Mouse (Mus musculus): ENCODE measurements around the gene Dus3l.

Gene Dus3l

DNA sequence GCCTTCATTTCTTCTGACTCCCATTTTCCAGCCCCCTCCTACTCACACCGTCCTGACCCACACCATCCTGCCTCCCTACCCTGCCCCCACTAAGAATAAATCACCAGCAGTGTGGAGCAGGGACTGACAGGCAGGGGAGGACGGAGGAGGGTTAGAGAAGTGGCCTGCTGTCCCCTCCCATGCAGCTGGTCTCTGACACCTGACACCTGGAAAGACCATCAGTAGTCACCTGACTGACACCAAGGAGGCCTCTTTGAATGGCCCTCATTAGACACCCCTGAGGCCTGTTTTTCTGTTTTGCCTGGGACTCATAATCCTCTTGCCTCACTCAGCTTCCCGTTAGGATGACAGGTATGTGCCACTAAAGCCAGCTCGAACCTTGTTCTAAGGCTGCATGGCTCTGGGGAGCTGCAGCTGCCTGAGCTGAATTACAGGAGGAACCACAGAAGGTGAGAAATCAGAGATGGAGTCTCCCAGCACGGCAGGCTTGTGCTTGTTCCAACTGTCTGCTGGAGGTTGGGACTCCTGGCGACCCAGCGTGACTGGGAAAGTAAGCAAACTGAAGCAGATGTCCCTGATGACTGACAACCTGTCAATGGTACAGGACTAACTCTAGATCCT lies 37.4 kb upstream of the Dus3l start:
- Histone ChIP-seq H3K9me3 (ENCODE audit: low read length) (no peaks in the 10 kb centered on the region), H3K27me3 (ENCODE audit: insufficient read depth, low read length) (peaks cover 22% of the 10 kb centered on the region), H3K4me1 (replicated peaks; ENCODE audit: low read depth, low read length) (peaks cover 73% of the 10 kb centered on the region), H3K4me3 (replicated peaks; ENCODE audit: low read length) (peak overlapping the region; percentile 57), H3K36me3 (ENCODE audit: insufficient read depth, low read length) (peaks cover 20% of the 10 kb centered on the region)
- TF ChIP-seq NANOG (IDR thresholded peaks at IDR 0.05; ENCODE audit: borderline replicate concordance, low read length) (no peak), POU5F1 (IDR thresholded peaks at IDR 0.05; ENCODE audit: borderline replicate concordance, low read length) (no peak), CTCF (conservative IDR thresholded peaks at IDR 0.05; ENCODE audit: low read length) (no peak)

DNA sequence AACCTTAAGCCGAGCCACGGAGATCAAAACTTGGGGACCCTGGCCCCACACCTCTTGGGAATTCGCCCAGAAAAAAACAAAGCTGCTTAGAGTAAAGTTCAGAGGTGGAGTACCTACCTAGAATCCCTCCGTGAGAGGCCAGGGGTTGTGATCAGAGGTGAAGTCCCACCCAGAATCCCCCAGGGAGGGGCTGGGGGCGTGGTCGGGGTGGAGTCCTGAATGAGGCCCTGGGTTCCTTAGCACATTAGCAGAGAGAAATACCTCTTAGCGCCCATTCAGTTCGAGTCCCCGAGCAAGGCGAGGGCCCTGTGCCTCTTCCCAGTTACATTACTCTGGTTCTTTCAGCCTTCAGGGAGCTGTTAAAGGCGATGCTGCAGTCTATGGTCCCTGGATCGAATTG lies 36.9 kb upstream of the Dus3l start:
- peaks cover 15% of the 10 kb centered on the region for H3K36me3 ChIP-seq (ENCODE audit: insufficient read depth, low read length)
- no peaks in the 10 kb centered on the region for H3K9me3 ChIP-seq (ENCODE audit: low read length)
- H3K27me3 ChIP-seq (ENCODE audit: insufficient read depth, low read length), result peaks cover 22% of the 10 kb centered on the region
- peak overlapping the region; percentile 57 for H3K4me3 ChIP-seq (replicated peaks; ENCODE audit: low read length)
- TF ChIP-seq POU5F1 (IDR thresholded peaks at IDR 0.05; ENCODE audit: borderline replicate concordance, low read length) (no peak), CTCF (conservative IDR thresholded peaks at IDR 0.05; ENCODE audit: low read length) (no peak), NANOG (IDR thresholded peaks at IDR 0.05; ENCODE audit: borderline replicate concordance, low read length) (no peak)
- H3K4me1 ChIP-seq (replicated peaks; ENCODE audit: low read depth, low read length), result peaks cover 68% of the 10 kb centered on the region

DNA sequence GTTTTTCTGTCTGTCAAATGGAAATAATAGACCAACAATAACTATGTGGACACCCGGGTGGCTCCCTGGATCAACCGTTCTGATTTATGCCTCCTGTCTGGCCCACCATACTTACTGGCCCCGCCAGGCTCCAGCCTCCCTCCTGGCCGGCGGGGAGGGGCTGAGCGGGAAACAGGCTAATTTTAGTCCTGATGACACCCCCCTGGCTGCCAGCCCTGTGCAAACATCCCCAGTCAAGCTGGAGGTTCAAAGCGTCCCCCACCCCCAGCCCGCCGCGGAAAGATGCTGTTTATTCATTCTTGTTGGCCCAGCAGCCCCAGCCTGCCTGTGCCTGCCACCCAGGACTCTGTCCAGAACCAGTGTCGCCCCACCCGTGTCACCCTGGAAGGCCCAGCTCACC lies 36.4 kb upstream of the Dus3l start:
- Histone ChIP-seq H3K27me3 (ENCODE audit: insufficient read depth, low read length) (peaks cover 24% of the 10 kb centered on the region), H3K4me3 (replicated peaks; ENCODE audit: low read length) (peak overlapping the region; percentile 57), H3K36me3 (ENCODE audit: insufficient read depth, low read length) (peaks cover 11% of the 10 kb centered on the region), H3K4me1 (replicated peaks; ENCODE audit: low read depth, low read length) (peaks cover 67% of the 10 kb centered on the region), H3K9me3 (ENCODE audit: low read length) (no peaks in the 10 kb centered on the region)
- TF ChIP-seq POU5F1 (IDR thresholded peaks at IDR 0.05; ENCODE audit: borderline replicate concordance, low read length) (no peak), NANOG (IDR thresholded peaks at IDR 0.05; ENCODE audit: borderline replicate concordance, low read length) (no peak), CTCF (conservative IDR thresholded peaks at IDR 0.05; ENCODE audit: low read length) (no peak)

DNA sequence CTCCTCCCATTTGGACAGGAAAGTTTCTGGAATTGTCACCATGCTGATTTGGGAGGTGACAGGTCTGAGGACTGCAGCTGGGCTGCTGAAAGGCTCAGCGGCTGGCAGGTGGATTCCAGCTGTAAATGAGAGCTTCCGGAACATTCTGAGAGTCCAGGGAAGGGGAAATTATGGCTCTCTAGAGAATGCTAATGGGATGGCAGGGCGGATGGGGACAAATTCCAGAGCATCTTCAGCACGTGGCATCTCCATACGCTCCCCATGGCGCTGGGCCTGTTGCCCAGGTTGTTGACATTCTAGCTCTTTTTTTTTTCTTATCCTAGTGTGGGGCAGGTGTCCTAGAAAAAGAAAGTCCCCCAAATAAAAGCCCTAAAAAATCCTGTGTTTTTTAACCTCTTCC lies 35.4 kb upstream of the Dus3l start:
- no peaks in the 10 kb centered on the region for H3K9me3 ChIP-seq (ENCODE audit: low read length)
- 0 out of 2 replicates have a peak overlapping the region, but pooled peaks have one; percentile 57 for H3K4me3 ChIP-seq (replicated peaks; ENCODE audit: low read length)
- TF ChIP-seq NANOG (IDR thresholded peaks at IDR 0.05; ENCODE audit: borderline replicate concordance, low read length) (no peak), POU5F1 (IDR thresholded peaks at IDR 0.05; ENCODE audit: borderline replicate concordance, low read length) (no peak), CTCF (conservative IDR thresholded peaks at IDR 0.05; ENCODE audit: low read length) (no peak)
- peaks cover under 1% of the 10 kb centered on the region; the same call in 1 of the 2 replicates for H3K36me3 ChIP-seq (ENCODE audit: insufficient read depth, low read length)
- H3K4me1 ChIP-seq (replicated peaks; ENCODE audit: low read depth, low read length), result peaks cover 63% of the 10 kb centered on the region
- H3K27me3 ChIP-seq (ENCODE audit: insufficient read depth, low read length), result peaks cover 35% of the 10 kb centered on the region

DNA sequence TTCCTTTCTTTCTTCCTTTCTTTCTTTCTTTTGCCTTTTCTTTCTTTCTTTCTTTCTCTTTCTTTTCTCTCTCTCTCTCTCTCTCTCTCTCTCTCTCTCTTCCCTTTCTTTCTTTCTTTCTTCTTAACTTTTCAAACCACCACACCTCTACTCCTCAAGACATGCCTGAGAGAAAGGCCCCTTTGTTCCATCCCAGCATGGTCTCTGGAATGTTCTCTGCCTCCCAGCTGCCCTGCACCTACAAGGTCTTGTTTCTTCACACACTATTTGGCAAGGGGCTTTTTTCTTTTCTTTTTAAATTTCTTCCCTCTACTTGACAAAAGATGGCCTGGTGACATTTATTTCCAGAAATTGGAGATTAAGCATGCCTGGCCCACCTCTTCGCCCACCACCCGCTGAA lies 34.9 kb upstream of the Dus3l start:
- H3K4me1 ChIP-seq (replicated peaks; ENCODE audit: low read depth, low read length), result peaks cover 58% of the 10 kb centered on the region
- no peak for TF ChIP-seq CTCF (conservative IDR thresholded peaks at IDR 0.05; ENCODE audit: low read length)
- no peak for TF ChIP-seq POU5F1 (IDR thresholded peaks at IDR 0.05; ENCODE audit: borderline replicate concordance, low read length)
- no peak for TF ChIP-seq NANOG (IDR thresholded peaks at IDR 0.05; ENCODE audit: borderline replicate concordance, low read length)

DNA sequence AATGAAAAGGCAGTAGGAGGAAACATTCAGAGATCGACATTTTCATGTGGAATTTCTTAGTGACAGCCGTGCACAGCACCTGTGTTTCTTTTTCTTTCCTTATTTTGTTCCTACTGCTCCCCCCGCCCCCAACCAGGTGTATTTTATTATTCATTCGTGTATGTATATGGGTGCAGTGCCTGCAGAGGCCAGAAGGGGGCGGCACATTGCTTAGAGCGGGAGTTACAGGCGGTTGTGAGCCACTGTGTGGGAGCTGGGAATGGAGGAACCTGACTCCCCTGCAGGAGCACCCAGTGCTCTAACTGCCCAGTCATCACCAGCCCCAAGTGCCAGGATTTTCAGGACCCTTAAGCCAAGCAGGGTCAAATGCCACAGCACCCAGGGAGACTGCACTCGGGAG lies 28.0 kb upstream of the Dus3l start:
- Histone ChIP-seq H3K36me3 (ENCODE audit: insufficient read depth, low read length) (no peaks in the 10 kb centered on the region), H3K27me3 (ENCODE audit: insufficient read depth, low read length) (peaks cover 70% of the 10 kb centered on the region), H3K4me1 (replicated peaks; ENCODE audit: low read depth, low read length) (peaks cover 17% of the 10 kb centered on the region), H3K9me3 (ENCODE audit: low read length) (no peaks in the 10 kb centered on the region), H3K4me3 (replicated peaks; ENCODE audit: low read length) (no peak overlapping the region)
- peak; percentile 77 for TF ChIP-seq CTCF (conservative IDR thresholded peaks at IDR 0.05; ENCODE audit: low read length)
- no peak for TF ChIP-seq NANOG (IDR thresholded peaks at IDR 0.05; ENCODE audit: borderline replicate concordance, low read length)

More for the DNA sequence above, 34.9 kb upstream of the Dus3l start:
- H3K27me3 ChIP-seq (ENCODE audit: insufficient read depth, low read length), result peaks cover 40% of the 10 kb centered on the region
- H3K36me3 ChIP-seq (ENCODE audit: insufficient read depth, low read length), result no peaks in the 10 kb centered on the region
- no peak overlapping the region for H3K4me3 ChIP-seq (replicated peaks; ENCODE audit: low read length)
- H3K9me3 ChIP-seq (ENCODE audit: low read length), result no peaks in the 10 kb centered on the region

DNA sequence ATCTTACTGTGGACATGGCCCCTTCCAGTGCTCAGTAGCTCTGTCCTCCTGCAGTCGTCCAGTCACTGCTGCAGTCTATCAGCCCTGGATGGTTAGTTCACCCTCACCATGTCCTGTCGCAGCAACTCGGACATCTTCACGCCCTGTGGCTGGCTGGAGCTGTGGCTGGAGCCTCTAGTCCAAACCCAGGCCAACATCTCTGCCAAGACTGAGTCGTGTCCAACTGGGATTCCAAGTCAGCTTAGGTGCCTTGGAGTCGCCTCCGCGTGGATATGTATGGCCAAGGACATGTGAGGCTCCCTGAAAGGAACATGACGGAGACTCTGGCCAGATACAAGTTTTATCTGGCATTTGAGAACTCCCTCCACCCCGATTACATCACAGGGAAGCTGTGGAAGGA lies 26.3 kb upstream of the Dus3l start:
- H3K9me3 ChIP-seq (ENCODE audit: low read length), result no peaks in the 10 kb centered on the region
- no peaks in the 10 kb centered on the region for H3K36me3 ChIP-seq (ENCODE audit: insufficient read depth, low read length)
- peaks cover 15% of the 10 kb centered on the region for H3K4me1 ChIP-seq (replicated peaks; ENCODE audit: low read depth, low read length)
- H3K27me3 ChIP-seq (ENCODE audit: insufficient read depth, low read length), result peaks cover 64% of the 10 kb centered on the region
- no peak overlapping the region for H3K4me3 ChIP-seq (replicated peaks; ENCODE audit: low read length)
- TF ChIP-seq NANOG (IDR thresholded peaks at IDR 0.05; ENCODE audit: borderline replicate concordance, low read length), result no peak
- no peak for TF ChIP-seq POU5F1 (IDR thresholded peaks at IDR 0.05; ENCODE audit: borderline replicate concordance, low read length)
- TF ChIP-seq CTCF (conservative IDR thresholded peaks at IDR 0.05; ENCODE audit: low read length), result no peak

DNA sequence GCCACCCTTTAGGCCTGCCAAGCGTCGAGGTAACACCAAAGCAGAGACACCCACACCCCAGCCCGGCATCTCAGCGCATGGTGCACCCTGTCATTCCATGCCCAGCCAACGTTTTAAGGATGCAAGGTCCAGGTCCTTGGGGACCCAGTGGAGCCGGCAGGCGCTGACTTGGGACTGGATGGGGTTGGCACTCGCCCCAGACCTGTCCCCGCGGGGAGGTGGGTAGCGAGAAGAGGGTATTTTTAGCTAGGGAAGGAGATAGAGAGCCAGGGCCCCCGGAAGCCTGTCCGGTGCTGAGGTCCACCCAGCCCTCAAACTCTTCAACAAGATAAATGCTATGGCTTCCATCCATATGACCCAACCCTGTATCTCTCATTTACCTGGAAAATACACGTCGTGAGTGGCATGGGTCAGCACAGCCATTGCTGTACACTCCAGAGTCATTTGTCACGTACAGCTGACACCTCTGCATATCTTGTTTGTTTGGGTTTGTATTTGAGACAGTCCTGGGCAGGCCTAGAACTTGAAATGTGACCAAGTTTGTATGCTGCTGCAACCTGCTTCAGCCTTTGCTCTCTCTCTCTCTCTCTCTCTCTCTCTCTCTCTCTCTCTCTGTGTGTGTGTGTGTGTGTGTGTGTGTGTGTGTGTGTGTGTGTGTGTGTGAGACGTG lies 24.3 kb upstream of the Dus3l start:
- TF ChIP-seq POU5F1 (IDR thresholded peaks at IDR 0.05; ENCODE audit: borderline replicate concordance, low read length) (no peak), NANOG (IDR thresholded peaks at IDR 0.05; ENCODE audit: borderline replicate concordance, low read length) (no peak), CTCF (conservative IDR thresholded peaks at IDR 0.05; ENCODE audit: low read length) (no peak)
- Histone ChIP-seq H3K36me3 (ENCODE audit: insufficient read depth, low read length) (no peaks in the 10 kb centered on the region), H3K27me3 (ENCODE audit: insufficient read depth, low read length) (peaks cover 58% of the 10 kb centered on the region), H3K9me3 (ENCODE audit: low read length) (no peaks in the 10 kb centered on the region), H3K4me1 (replicated peaks; ENCODE audit: low read depth, low read length) (peaks cover 21% of the 10 kb centered on the region), H3K4me3 (replicated peaks; ENCODE audit: low read length) (no peak overlapping the region)
